Mouse (Mus musculus) cortical plate, adult 2 months (tissue): ENCODE results near the gene Ttll4.

ENCODE experiments used
- CTCF ChIP-seq: fragments of 200-500 bp; IDR thresholded peaks from 2 replicates; pipeline ENCODE4 v1.5.1; 2011; ENCODE audit warnings: mild to moderate bottlenecking, control low read depth, low read length; ENCODE audit not compliant: insufficient read depth; ENCODE audit errors: extremely low read depth
- POLR2A ChIP-seq: fragments of 200-500 bp; IDR thresholded peaks from 2 replicates; pipeline ENCODE4 v1.6.1; 2011; ENCODE audit warnings: mild to moderate bottlenecking, low read length, control low read depth; ENCODE audit not compliant: insufficient read depth; ENCODE audit errors: extremely low read depth

GRCm38 (mm10) chr1:74726114-74726513 lies 64.6 kb downstream of the Ttll4 start:
- TF ChIP-seq POLR2A (no peak), CTCF (no peak)
